Mouse (Mus musculus) liver, postnatal 0 days (tissue): ENCODE results near the gene Slc6a1.

Experiments used
- CTCF ChIP-seq: sonication (generic); IDR thresholded peaks from 2 replicates; pipeline ENCODE4 v1.5.1; 2016; ENCODE audit warnings: antibody characterized with exemption, low read depth
- EP300 ChIP-seq: IDR thresholded peaks from 2 replicates; pipeline ENCODE4 v1.6.1; 2016; ENCODE audit warnings: antibody characterized with exemption, low read depth, mild to moderate bottlenecking

- TF ChIP-seq CTCF (no peak), EP300 (no peak)
These were observed 18.4 kb upstream of the Slc6a1 start for GRCm38 (mm10) chr6:114264010-114264409.
